Mouse (Mus musculus): ENCODE measurements at regions not wholly inside any gene's neighbourhood (a gene's known extent, or its start where the extent isn't known, plus 50 kb on each side); places are given as distances from the start of the nearest gene placed in this dataset.

- CTCF ChIA-PET: no interaction called here
- POLR2A ChIA-PET: no interaction called here
Observed at GRCm38 (mm10) chr8:89685696-89686095, 641.7 kb upstream of the Sall1 start.

- ChIA-PET POLR2A (no interaction called here), CTCF (no interaction called here)
Observed at GRCm38 (mm10) chr8:89680937-89681336, 637.0 kb upstream of the Sall1 start.

GRCm38 (mm10) chr8:89680341-89680740 is 636.4 kb upstream of the Sall1 start:
- CTCF ChIA-PET: no interaction called here

GRCm38 (mm10) chr8:89679551-89679950 is 635.6 kb upstream of the Sall1 start:
- ChIA-PET CTCF (no interaction called here), POLR2A (interaction anchor here in 1 of 4 experiments (1.2 kb wide), 1 partner anchor 10 kb away, joined by 4 read pairs; no protein-coding TSS in a partner anchor)

More at GRCm38 (mm10) chr8:89680341-89680740, 636.4 kb upstream of the Sall1 start:
- POLR2A ChIA-PET: interaction anchor here in 1 of 4 experiments (1.2 kb wide), 1 partner anchor 9 kb away, joined by 4 read pairs; no protein-coding TSS in a partner anchor

DNA sequence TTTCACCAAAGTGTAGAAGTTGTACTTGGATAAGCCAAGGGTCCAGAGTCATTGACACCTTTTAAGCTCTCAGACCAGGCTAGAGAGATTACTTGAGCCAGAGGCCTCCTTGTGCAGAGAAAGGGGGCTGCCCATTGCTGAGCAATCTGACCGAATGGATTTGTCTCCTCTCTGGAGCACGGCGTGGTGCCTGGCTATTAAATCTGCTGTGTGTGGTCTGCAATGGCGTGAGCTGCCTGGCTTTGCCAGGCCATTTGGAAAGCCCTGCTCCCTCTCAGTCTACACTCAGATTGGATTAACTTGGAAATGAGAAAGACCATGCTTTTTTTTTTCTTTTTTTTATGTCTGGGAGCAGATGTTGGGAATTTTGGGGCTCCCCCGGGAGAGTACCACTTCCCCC is 633.3 kb upstream of the Sall1 start:
- POLR2A ChIA-PET: no interaction called here

DNA sequence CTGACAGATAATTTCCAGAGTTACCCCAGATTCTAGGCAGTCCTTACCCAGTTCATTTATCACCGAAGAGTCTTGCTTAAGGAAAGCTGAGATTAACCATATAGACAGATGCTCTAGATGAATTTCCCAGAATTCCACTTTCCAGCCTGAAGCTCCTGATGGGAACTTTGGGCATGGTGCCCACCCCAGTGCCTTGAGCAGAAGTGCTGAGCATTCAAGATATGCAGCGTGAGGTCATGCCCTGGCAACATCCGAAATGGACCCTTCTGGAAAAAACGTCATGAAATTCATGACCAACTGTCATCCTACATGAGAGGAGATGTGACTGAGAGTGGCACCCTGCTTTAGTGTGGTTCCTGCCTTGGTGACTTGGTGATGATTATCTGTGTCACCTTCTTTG is 629.9 kb upstream of the Sall1 start:
- ChIA-PET POLR2A (interaction anchor here in 1 of 4 experiments (0.6 kb wide), 1 partner anchor 454 kb away, joined by 4 read pairs; no protein-coding TSS in a partner anchor), CTCF (no interaction called here)

More for the DNA sequence above, 633.3 kb upstream of the Sall1 start:
- CTCF ChIA-PET: no interaction called here

DNA sequence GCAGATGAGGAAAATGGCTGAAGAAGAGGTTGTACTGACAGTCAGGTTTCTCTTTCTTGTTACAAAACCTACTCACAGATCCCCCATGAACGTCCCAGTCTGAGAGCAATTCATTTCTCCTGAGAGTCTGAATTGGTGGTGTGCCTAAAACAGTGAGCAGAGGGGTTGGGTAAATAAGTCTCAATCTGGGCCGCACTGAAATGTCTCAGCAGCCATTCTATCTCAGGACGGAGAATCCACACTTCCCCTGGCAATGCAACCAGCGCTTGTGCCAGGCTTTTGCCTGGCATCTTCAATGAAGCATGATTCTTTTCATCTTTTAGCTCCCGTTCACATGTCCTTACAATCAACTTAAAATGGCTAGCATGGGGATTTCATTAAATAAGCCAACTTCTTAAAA is 628.7 kb upstream of the Sall1 start:
- POLR2A ChIA-PET: interaction anchor here in 1 of 4 experiments (0.6 kb wide), 1 partner anchor 600 kb away, joined by 3 read pairs; no protein-coding TSS in a partner anchor
- CTCF ChIA-PET: no interaction called here

DNA sequence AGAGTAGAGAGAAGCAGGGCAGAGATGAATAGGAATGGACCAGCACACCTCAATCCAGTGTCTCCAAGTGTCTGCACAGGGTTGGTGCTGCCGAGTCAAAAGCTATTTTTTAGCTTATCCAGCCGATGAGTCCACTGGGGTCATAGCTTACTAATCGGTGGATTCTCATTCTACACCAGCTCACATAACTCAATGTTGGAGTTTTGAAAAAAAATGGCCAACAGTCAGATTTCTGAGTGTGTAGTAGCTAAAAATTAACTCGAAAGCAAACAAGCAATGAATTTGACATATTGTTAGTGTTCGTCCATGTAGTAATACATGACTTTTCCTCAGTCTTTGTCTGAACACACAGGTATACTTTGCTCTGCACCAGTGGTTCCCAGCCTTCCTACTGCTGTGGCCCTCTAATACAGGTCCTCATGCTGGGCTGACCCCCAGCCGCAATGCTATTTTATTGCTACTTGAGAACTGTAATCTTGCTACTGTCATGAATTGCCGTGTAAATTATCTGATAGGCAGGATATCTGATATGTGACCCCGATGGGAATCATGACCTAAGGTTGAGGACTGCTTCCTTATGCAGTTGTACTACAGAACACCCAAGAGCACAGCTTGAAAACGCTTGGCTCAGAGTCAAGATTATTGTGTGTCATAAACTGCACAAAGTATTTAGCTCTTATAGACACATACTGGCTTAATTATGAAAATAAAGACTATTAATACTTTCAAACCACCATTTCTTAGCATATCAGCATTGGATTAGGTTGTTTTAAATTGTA is 621.1 kb upstream of the Sall1 start:
- POLR2A ChIA-PET: interaction anchor here in 1 of 4 experiments (0.6 kb wide), 1 partner anchor 19 kb away, joined by 3 read pairs; no protein-coding TSS in a partner anchor
- CTCF ChIA-PET: interaction anchor here in 1 of 4 experiments (0.6 kb wide), 1 partner anchor 20 kb away, joined by 3 read pairs; no protein-coding TSS in a partner anchor

- ChIA-PET POLR2A (no interaction called here), CTCF (no interaction called here)
Observed at GRCm38 (mm10) chr8:89663859-89664258, 619.9 kb upstream of the Sall1 start.

DNA sequence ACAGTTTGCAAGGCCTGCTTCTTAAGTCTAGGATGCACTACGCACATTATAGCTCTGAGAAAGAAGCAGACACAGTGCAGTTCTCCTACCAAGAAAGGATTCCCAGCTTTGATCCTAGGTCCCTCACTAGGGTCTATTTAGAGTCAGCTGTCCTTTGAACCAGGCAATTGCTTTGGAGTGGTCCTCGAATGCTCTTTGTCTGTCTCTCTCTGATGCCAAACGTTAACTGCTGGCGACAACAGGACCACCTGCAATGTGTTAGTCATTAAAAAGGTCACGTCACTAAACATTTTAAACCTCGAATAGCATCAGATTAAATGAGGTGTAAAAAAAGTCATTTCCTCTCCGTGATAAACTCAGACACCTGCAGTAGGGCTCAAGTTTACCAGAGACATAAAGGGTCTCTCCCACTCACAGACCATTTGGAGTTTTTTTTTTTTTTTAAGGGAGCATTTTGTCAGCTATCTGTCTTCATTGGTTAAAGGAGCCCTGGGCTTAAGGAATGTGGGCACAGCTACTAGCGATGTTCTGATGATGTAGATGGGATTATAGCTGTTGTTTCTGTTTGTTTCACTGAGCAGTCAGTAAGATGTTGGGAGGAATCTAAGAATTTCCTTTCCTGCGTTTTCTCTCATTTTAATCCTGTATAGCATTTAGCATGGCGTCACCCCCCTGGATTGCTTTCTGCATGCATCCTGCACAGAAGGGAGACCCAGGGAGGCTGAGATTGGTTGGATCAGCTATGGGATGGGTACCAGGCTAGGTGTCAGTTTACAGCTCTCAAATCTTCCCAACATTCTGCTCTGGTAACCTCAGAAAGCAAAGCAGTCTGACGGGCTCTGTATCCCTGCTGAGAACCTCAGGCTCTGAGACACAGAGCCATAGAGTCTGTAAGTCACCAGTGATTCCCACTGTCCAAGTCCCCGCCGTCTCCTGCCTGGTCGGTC is 615.3 kb upstream of the Sall1 start:
- POLR2A ChIA-PET: no interaction called here
- CTCF ChIA-PET: interaction anchor here in 1 of 4 experiments (0.6 kb wide), 1 partner anchor 41 kb away, joined by 3 read pairs; no protein-coding TSS in a partner anchor

- ChIA-PET POLR2A (no interaction called here), CTCF (no interaction called here)
Observed at GRCm38 (mm10) chr8:89655369-89655768, 611.4 kb upstream of the Sall1 start.

DNA sequence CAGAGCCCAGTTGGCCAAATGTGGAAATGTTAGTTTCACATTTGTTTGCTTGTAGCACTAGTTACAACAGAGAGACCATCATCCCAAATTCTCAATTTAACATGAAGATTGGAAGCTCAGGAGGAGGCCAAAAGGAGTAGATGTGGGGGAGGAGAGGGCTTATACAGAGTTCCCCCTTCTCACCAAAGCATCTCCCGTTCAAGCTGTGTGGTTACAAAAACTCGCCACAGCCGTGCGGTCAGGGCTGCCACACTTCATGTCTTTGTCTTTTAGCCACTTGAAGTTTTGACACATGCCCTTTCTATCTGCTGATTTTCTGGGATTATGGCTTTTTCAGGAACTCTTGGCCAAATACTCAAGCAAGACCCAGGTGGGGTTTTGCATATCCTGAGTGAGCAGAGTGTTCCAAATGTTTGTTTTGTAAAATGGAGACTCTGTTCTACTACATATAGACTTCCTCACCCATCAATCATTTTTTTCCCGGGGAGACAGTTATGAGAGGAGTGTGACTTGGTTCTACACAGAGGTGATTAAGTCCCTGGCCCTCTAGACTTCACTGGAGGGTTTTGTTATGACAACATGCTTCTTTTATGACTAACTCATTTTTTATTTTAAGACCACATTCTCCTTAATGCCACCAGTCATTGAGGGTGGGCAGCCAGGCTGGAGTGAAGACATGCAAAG is 605.4 kb upstream of the Sall1 start:
- POLR2A ChIA-PET: no interaction called here
- CTCF ChIA-PET: no interaction called here

GRCm38 (mm10) chr8:89646946-89647345 is 603.0 kb upstream of the Sall1 start:
- ChIA-PET CTCF (no interaction called here), POLR2A (no interaction called here)

DNA sequence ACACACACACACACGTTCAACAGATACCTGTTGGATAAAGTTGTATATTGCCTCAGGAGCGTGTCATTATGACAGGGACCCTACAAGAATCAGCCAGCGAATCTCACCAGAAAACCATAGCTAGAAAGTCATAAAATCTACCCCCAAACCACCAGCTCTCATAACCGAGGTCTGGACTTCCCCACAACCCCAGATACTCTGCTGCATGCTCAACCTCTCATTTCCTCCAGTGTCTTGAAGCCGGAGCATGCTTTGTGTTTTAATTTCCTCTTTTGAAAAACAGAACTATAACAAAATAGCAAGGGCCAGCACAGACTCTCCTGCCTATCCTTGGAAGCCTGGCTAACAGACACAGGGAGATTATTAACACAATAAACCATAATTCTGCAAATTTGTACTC is 597.4 kb upstream of the Sall1 start:
- ChIA-PET CTCF (no interaction called here), POLR2A (interaction anchor here in 1 of 4 experiments (0.6 kb wide), 1 partner anchor 79 kb away, joined by 3 read pairs; no protein-coding TSS in a partner anchor)

DNA sequence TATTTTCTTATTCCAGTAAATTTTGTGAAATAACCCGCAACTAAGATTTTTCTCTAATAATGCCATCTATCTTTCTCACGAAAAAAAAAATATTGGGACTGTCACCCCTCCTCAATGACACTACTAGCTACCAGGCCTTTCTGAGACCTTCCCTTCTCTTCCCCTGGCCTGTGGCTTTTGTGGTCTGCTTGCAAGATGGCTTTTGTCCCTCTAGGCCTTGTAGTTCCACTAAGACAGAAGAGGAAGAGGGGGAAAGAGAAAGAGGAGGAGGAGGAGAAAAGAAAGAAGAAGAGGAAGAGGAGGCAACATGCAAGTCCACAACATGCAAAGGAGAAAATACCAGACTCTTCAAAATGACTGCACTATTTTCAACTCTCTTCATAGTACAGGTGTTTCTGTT is 590.9 kb upstream of the Sall1 start:
- ChIA-PET CTCF (interaction anchor here in 1 of 4 experiments (0.6 kb wide), 1 partner anchor 215 kb away, joined by 3 read pairs; no protein-coding TSS in a partner anchor), POLR2A (no interaction called here)

- POLR2A ChIA-PET: no interaction called here
Observed at GRCm38 (mm10) chr8:89632304-89632703, 588.3 kb upstream of the Sall1 start.

DNA sequence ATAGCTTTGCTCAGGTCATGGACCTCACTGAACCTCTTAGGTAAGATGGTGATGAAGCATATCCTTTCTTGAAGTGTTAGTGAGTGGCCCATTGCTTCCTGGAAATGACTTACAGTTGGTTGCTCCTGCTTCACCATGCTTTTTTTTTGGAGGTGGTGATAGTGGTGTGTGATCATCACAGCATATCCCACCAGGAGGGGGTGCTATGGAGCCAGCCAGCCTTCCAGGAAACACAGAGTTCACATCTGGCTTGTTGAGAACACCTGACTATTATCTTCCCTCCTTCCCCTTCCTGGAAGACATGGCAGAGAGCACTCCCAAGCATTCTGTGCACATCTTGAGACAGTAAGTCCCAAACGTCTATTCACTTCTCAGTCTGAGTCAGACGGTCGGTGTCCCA is 586.6 kb upstream of the Sall1 start:
- CTCF ChIA-PET: no interaction called here
- POLR2A ChIA-PET: no interaction called here

More at GRCm38 (mm10) chr8:89632304-89632703, 588.3 kb upstream of the Sall1 start:
- CTCF ChIA-PET: no interaction called here

DNA sequence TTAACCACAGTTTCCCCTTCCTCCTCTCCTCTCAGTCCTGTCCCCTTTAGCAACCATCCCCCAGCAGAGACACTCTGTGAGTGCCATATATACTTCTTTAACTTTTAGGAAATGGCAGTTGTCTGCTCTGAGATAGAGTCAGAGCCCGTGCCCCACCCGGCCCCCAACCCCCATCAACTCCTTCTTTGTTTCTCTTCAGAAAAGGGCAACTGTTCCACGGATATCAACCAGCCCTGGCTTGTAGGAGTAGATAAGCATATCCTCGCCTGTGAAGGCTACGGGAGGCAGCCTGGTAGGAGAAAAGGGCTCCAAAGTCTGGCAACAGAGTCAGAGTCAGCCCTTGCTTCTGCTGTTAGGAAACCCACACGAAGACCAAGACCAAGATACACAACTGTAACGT is 574.1 kb upstream of the Sall1 start:
- POLR2A ChIA-PET: no interaction called here
- CTCF ChIA-PET: no interaction called here

- CTCF ChIA-PET: interaction anchor here in 1 of 4 experiments (0.6 kb wide), 1 partner anchor 304 kb away, joined by 3 read pairs; no protein-coding TSS in a partner anchor
- POLR2A ChIA-PET: no interaction called here
Observed at GRCm38 (mm10) chr8:89615863-89616558, 572.0 kb upstream of the Sall1 start.

Measured in embryonic stem cell, embryonic (primary cell).